Mouse (Mus musculus): ENCODE data around the gene Tlcd1.
"Not testable (repeated sequence)": the region's sequence is repeated elsewhere in the genome, so short reads cannot be mapped to it uniquely, and the experiment has no call there.

The Tlcd1 gene

GRCm38 (mm10) chr11:78178859-78179437, 2.4 kb downstream of the Tlcd1 start:
- DNase-seq = peak; percentile 65

GRCm38 (mm10) chr11:78179438-78179999, 3.0 kb downstream of the Tlcd1 start:
- DNase-seq = no peak

GRCm38 (mm10) chr11:78180081-78180761, 3.7 kb downstream of the Tlcd1 start:
- DNase-seq = no peak

GRCm38 (mm10) chr11:78181830-78182357, 5.4 kb downstream of the Tlcd1 start:
- DNase-seq = no peak

- no peak for DNase-seq
These were observed 5.9 kb downstream of the Tlcd1 start for GRCm38 (mm10) chr11:78182450-78182849.

- DNase-seq = peak; percentile 88
These were observed 6.7 kb downstream of the Tlcd1 start, which contains the start of gene Rpl23a for GRCm38 (mm10) chr11:78182961-78183844. Rpl23a (minus strand) TSS chr11:78183584.

- DNase-seq = no peak
These were observed 7.5 kb downstream of the Tlcd1 start for GRCm38 (mm10) chr11:78183884-78184514.

GRCm38 (mm10) chr11:78184702-78185101, 8.2 kb downstream of the Tlcd1 start:
- DNase-seq = not testable (repeated sequence)

GRCm38 (mm10) chr11:78188331-78189233, 12.1 kb downstream of the Tlcd1 start, which contains the start of gene Rab34:
Rab34 (plus strand) TSS chr11:78188430.
- DNase-seq = no peak

GRCm38 (mm10) chr11:78189234-78190040, 12.9 kb downstream of the Tlcd1 start:
- DNase-seq = no peak

GRCm38 (mm10) chr11:78190041-78190440, 13.5 kb downstream of the Tlcd1 start:
- no peak for DNase-seq

GRCm38 (mm10) chr11:78193113-78193512, 16.6 kb downstream of the Tlcd1 start, which contains the start of gene Proca1:
Proca1 (plus strand) TSS chr11:78193392.
- DNase-seq = no peak

GRCm38 (mm10) chr11:78194411-78195100, 18.0 kb downstream of the Tlcd1 start:
- DNase-seq = no peak

- no peak for DNase-seq
These were observed 18.8 kb downstream of the Tlcd1 start for GRCm38 (mm10) chr11:78195101-78195863.

- DNase-seq = no peak
These were observed 25.9 kb downstream of the Tlcd1 start for GRCm38 (mm10) chr11:78202372-78202771.

GRCm38 (mm10) chr11:78204287-78204686, 27.8 kb downstream of the Tlcd1 start:
- DNase-seq = no peak

GRCm38 (mm10) chr11:78205361-78206206, 29.1 kb downstream of the Tlcd1 start:
- no peak for DNase-seq

- no peak for DNase-seq
These were observed 30.7 kb downstream of the Tlcd1 start for GRCm38 (mm10) chr11:78207190-78207589.
